Mouse (Mus musculus) hindbrain, embryonic 16.5 days (tissue): Measurements from ENCODE around the gene Gcnt7. TPM values are rescaled to one million over a fixed set of nuclear protein-coding genes. Genes with fewer than 3 reads are reported as not detected.
A peak's percentile ranks its signal among the peaks of the same experiment; 100 is the strongest.

Source experiments
- ATAC-seq: fragments of 200-750 bp; cut with Nextera tagmentation; 2 replicates; pipeline ENCODE4 v1.8.0; 2017; ENCODE audit warnings: moderate TSS enrichment, moderate library complexity
- H3K27ac ChIP-seq: fragments of 300-500 bp; sonication (generic); 2 replicates; pipeline ENCODE4 v1.5.1; 2014; ENCODE audit warnings: low read depth, mild to moderate bottlenecking, control low read depth, low read length, moderate library complexity
- H3K27me3 ChIP-seq: fragments of 300-500 bp; sonication (generic); replicated peaks from 2 replicates; pipeline ENCODE4 v1.6.1; 2014; ENCODE audit warnings: low read length; ENCODE audit not compliant: control insufficient read depth, insufficient read depth
- H3K36me3 ChIP-seq: fragments of 300-500 bp; sonication (generic); 2 replicates; pipeline ENCODE4 v1.6.1; 2014; ENCODE audit warnings: mild to moderate bottlenecking, low read length, moderate library complexity, mixed read lengths; ENCODE audit not compliant: control insufficient read depth, insufficient read depth
- H3K4me1 ChIP-seq: fragments of 300-500 bp; sonication (generic); 2 replicates; pipeline ENCODE4 v1.6.1; 2014; ENCODE audit warnings: low read depth, low read length; ENCODE audit not compliant: control insufficient read depth, insufficient read depth
- H3K4me2 ChIP-seq: fragments of 300-500 bp; sonication (generic); 2 replicates; pipeline ENCODE4 v1.6.1; 2014; ENCODE audit warnings: mild to moderate bottlenecking, low read length, control low read depth, moderate library complexity
- H3K4me3 ChIP-seq: fragments of 300-500 bp; sonication (generic); 2 replicates; pipeline ENCODE4 v1.5.1; 2014; ENCODE audit warnings: mild to moderate bottlenecking, low read length, control low read depth, moderate library complexity
- H3K9ac ChIP-seq: fragments of 300-500 bp; sonication (generic); 2 replicates; pipeline ENCODE4 v1.6.1; 2014; ENCODE audit warnings: low read depth, mild to moderate bottlenecking, control low read depth, low read length, moderate library complexity
- H3K9me3 ChIP-seq: fragments of 300-500 bp; sonication (generic); 2 replicates; pipeline ENCODE4 v1.6.1; 2014; ENCODE audit warnings: mild to moderate bottlenecking, low read length, moderate library complexity; ENCODE audit not compliant: control insufficient read depth
- WGBS: fragments of 180-500 bp; shearing (Covaris S2); extraction: QIAGEN DNeasy Blood & Tissue Kit; methylation state at CpG from one replicate; pipeline ENCODE4 v1.1.7; 2014; 5-methylcytosine and 5-hydroxymethylcytosine counted together
- polyA plus RNA-seq: library from polyadenylated mRNA; unstranded; fragments of >200 nt; fragmentation: Nextera tagmentation; extraction: Ambion mirVana; gene quantifications from 2 replicates; pipeline ENCODE4 v1.2.1, GENCODE M21; 2015

Gene Gcnt7
- polyA plus RNA-seq, 1 experiment from 2014 or later: 0.96 TPM

DNA sequence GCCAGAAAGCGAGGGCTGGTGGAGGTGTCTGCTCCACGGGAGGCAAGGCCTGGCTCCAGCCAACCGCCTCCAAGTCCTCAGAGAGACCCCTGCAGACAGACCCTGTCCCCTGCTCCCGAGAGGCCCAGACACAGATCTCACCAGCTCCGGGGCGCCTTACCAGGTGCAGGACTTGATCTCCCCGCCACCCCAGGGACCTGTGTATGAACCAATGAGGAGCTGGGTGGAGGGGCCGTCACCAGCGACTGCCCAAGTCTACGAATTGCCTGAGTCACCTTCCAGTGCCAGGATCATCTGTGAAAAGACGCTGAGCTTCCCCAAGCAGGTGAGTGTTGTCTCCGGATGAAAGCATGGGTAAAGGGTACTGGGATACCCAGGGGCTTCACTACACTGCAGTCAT, 42.2 kb downstream of the Gcnt7 start:
- H3K4me1 ChIP-seq: peaks cover 3% of the 10 kb centered on the region
- WGBS: 64% methylated on average over 12 of the region's 12 CpGs
- H3K4me3 ChIP-seq: no peak overlapping the region
- no peaks in the 10 kb centered on the region for H3K36me3 ChIP-seq
- ATAC-seq: no peak
- H3K4me2 ChIP-seq: no peak overlapping the region
- H3K9me3 ChIP-seq: no peaks in the 10 kb centered on the region
- H3K27ac ChIP-seq: no peak overlapping the region
- no peak overlapping the region for H3K9ac ChIP-seq
- no peaks in the 10 kb centered on the region for H3K27me3 ChIP-seq

DNA sequence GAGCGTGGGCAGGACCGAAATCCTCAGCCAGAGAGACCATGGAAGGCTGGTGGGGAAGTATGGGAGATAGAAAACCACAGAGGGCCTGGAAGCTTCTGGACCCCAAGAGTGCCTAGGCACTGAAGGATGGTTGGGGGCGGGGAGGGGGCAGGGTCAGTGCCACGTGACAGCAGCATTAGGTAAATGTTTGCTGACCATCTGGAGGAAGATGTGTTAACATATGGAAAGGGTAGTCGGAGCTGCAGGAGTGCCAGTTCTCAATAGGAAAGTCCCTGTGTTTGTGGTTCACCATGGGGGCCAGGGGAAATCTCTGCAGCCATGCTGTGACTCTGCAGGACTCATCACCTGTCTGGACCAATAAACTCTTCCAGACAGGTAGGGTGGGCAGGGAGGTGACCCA, 44.5 kb downstream of the Gcnt7 start:
- no peak overlapping the region for H3K9ac ChIP-seq
- H3K36me3 ChIP-seq: no peaks in the 10 kb centered on the region
- no peaks in the 10 kb centered on the region for H3K27me3 ChIP-seq
- no peaks in the 10 kb centered on the region for H3K9me3 ChIP-seq
- H3K27ac ChIP-seq: no peak overlapping the region
- 51% methylated on average over 5 of the region's 5 CpGs for WGBS
- H3K4me3 ChIP-seq: no peak overlapping the region
- H3K4me2 ChIP-seq: no peak overlapping the region
- ATAC-seq: no peak
- H3K4me1 ChIP-seq: peaks cover 3% of the 10 kb centered on the region

DNA sequence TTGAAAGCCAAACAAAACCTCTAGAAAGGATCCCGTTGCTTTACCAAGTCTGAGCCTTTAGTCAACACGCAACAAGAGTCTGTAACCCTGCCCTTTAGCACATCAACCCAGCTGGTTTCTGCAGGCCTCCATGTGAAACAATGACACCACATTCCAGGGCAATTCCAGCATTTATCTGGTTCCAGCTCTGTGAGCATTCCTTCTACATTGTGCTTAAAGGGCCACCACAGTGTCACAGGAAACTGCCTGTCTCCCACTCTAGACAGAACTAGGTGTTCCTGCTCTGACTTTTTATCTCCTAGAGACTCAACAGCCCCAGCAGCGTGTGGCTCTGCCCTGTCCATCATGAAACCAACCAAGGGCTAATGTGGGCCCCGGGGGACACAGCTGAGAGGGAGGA, 45.1 kb downstream of the Gcnt7 start:
- 21% methylated on average over 4 of the region's 4 CpGs for WGBS
- no peak for ATAC-seq
- Histone ChIP-seq H3K9ac (no peak overlapping the region), H3K4me1 (peaks cover 3% of the 10 kb centered on the region), H3K4me2 (no peak overlapping the region), H3K27ac (no peak overlapping the region), H3K4me3 (no peak overlapping the region), H3K36me3 (no peaks in the 10 kb centered on the region), H3K9me3 (no peaks in the 10 kb centered on the region), H3K27me3 (no peaks in the 10 kb centered on the region)

DNA sequence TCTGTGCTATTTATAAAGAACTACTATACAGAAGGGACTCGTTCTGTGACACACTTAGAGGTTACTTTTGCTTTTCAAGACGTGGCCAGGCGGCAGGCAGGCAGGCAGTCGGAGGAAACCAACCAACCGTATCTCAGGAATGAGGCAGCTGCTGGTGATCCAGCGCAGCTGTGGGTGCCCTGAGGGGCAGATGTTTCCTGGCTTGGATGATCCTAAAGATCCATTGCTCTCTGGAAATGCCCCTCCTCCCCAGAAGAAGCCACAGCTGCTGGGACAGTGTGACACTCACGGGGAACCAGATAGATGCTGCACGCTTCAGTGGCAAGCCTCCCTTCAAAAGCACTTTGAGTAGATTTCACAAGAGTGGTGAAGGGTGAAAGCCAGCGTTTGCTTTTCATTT, 45.9 kb downstream of the Gcnt7 start:
- H3K9me3 ChIP-seq: no peaks in the 10 kb centered on the region
- 0 out of 2 replicates have a peak, but pooled peaks have one; percentile 50 for ATAC-seq
- no peaks in the 10 kb centered on the region for H3K36me3 ChIP-seq
- no peak overlapping the region; the same call in 1 of the 2 replicates for H3K9ac ChIP-seq
- no peaks in the 10 kb centered on the region for H3K27me3 ChIP-seq
- H3K4me3 ChIP-seq: no peak overlapping the region
- 11% methylated on average over 9 of the region's 9 CpGs for WGBS
- H3K27ac ChIP-seq: no peak overlapping the region
- peaks cover 3% of the 10 kb centered on the region for H3K4me1 ChIP-seq
- H3K4me2 ChIP-seq: peak overlapping the region; percentile 44

DNA sequence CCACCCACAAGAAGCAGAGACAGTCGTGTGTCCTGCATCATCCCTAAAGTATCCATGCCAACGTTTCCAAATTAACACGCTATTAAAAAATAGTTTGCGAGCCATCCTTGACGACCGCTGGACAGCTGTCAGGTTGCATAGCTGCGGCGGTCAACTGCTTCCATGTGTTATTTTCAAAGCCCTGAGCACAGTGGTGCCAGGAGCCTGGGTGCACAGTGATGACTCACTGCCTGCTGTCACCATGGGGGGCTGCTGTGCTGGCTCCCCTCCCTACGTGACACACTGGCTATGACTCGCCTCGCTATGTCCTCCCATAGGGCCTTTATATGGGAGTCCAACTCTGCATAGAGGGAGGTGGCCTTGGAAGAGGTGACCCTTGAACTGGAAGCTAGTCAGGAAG, 47.3 kb downstream of the Gcnt7 start:
- Histone ChIP-seq H3K36me3 (no peaks in the 10 kb centered on the region), H3K4me3 (no peak overlapping the region), H3K9ac (no peak overlapping the region), H3K27me3 (no peaks in the 10 kb centered on the region), H3K9me3 (no peaks in the 10 kb centered on the region), H3K4me2 (no peak overlapping the region), H3K27ac (no peak overlapping the region), H3K4me1 (peaks cover 3% of the 10 kb centered on the region)
- 71% methylated on average over 11 of the region's 11 CpGs for WGBS
- ATAC-seq: no peak

DNA sequence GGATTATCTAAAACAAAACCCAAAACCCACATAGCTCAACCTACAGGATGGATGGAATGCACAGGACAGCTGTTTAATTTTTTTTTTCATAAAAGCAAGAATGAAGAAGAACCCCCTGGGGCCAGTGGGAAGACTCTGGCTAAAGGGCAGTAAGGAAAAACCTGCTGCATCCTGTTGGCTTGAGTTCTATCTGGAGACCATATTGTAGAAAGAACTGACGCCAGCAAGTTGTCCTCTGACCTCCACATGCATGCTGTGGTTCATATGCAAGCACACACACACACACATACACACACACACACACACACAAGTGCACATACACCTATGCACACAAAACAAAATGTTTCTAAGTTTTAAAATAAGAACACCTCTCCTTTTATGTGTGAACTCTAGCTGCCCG, 47.7 kb downstream of the Gcnt7 start:
- H3K4me2 ChIP-seq: no peak overlapping the region
- no peak overlapping the region for H3K9ac ChIP-seq
- no peaks in the 10 kb centered on the region for H3K36me3 ChIP-seq
- 83% methylated on average over 2 of the region's 2 CpGs for WGBS
- no peak for ATAC-seq
- H3K4me1 ChIP-seq: peaks cover 3% of the 10 kb centered on the region
- no peak overlapping the region for H3K4me3 ChIP-seq
- no peaks in the 10 kb centered on the region for H3K27me3 ChIP-seq
- H3K27ac ChIP-seq: no peak overlapping the region
- H3K9me3 ChIP-seq: no peaks in the 10 kb centered on the region

DNA sequence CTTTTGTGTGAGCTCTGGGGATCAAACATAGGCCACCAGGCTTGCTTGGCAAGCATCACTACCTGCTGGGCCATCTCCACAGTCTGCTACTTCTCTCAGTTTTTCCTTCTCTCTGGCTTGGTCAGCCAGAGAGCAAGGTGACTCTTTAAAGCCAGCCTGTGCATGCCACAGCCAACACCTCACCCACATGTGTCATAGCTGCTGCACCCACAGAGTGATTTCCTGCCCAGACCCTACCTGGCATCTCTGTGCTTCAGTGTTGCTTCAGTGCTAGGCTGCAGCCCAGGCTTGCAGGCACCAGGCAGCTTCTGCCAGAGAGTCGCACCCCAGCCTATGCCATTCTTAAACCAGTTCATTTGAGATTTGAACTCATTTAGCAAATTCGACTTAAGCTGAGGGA, 50.9 kb downstream of the Gcnt7 start:
- H3K4me3 ChIP-seq: no peak overlapping the region
- 76% methylated on average over 2 of the region's 2 CpGs for WGBS
- H3K36me3 ChIP-seq: no peaks in the 10 kb centered on the region
- H3K9me3 ChIP-seq: no peaks in the 10 kb centered on the region
- no peak overlapping the region for H3K4me2 ChIP-seq
- no peak overlapping the region for H3K27ac ChIP-seq
- H3K27me3 ChIP-seq: no peaks in the 10 kb centered on the region
- no peak for ATAC-seq
- peaks cover 2% of the 10 kb centered on the region for H3K4me1 ChIP-seq
- no peak overlapping the region for H3K9ac ChIP-seq

DNA sequence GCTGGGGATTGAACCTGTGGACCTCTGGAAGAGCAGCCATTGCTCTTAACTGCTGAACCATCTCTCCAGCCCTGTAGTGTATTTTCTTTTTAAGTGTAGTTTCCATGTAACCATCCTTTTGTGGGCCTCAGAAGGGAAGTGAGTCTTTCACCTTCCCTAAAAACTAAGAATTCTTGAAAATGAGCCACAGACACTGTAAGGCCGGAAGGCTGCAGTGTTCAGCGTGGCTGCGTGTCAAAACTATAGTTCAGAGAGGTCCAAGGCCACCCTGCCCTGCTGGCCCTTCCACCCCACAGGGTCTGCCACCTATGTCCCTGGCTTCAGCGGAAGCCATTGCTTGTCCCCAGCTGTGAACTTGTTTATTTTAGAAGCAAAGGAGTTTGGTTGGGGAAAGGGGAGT, 52.2 kb downstream of the Gcnt7 start:
- no peak overlapping the region for H3K4me2 ChIP-seq
- 79% methylated on average over 4 of the region's 4 CpGs for WGBS
- ATAC-seq: no peak

DNA sequence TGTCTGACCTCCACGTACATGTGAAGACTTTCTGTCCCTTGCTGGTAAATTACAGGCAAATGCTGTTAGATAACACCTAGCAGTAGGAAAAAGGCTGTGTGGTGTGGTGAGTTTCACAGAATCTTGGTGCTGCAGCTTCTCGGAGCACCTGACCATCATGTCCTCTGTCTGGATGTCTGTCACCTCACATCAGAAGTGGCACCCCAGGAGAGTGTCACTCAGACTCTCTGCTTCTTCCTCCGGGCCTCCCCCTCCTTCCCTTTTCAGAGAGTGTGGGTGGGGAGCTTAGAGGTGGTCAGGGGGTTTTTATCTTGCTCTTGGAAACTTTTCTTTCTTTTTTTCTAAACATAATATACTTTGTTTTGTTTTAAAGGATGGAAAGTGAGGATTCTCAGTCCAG, 53.4 kb downstream of the Gcnt7 start:
- Histone ChIP-seq H3K27ac (no peak overlapping the region), H3K4me2 (no peak overlapping the region), H3K9ac (no peak overlapping the region), H3K9me3 (no peaks in the 10 kb centered on the region), H3K4me1 (no peaks in the 10 kb centered on the region), H3K36me3 (no peaks in the 10 kb centered on the region), H3K27me3 (no peaks in the 10 kb centered on the region), H3K4me3 (no peak overlapping the region)
- WGBS: 72% methylated on average over 3 of the region's 3 CpGs
- ATAC-seq: no peak

More for the DNA sequence above, 52.2 kb downstream of the Gcnt7 start:
- Histone ChIP-seq H3K9ac (no peak overlapping the region), H3K4me3 (no peak overlapping the region), H3K36me3 (no peaks in the 10 kb centered on the region), H3K27ac (no peak overlapping the region), H3K27me3 (no peaks in the 10 kb centered on the region), H3K9me3 (no peaks in the 10 kb centered on the region), H3K4me1 (no peaks in the 10 kb centered on the region)

DNA sequence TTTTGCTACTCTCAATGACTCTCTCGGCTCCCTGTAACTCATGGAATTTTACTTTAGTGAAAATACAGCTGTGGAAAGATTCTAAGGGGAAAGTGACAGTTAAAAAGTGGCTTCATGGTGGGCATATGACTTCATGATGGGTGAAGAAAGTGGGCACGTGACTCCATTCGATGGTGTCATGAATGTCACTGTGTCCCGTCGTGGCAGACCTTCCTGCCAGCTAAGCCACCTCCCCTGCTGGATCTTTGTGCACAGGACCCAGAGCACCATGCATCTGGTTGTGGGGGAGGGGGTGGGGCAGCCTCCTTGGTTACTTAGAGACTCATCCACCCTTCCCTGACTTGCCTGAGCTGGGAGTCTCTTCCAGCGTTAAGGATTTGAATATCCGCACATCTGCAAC, 54.2 kb downstream of the Gcnt7 start:
- no peak overlapping the region for H3K27ac ChIP-seq
- 67% methylated on average over 7 of the region's 7 CpGs for WGBS
- H3K36me3 ChIP-seq: no peaks in the 10 kb centered on the region
- no peaks in the 10 kb centered on the region for H3K4me1 ChIP-seq
- no peaks in the 10 kb centered on the region for H3K27me3 ChIP-seq
- no peak overlapping the region for H3K4me2 ChIP-seq
- no peak overlapping the region for H3K4me3 ChIP-seq
- no peak for ATAC-seq
- H3K9me3 ChIP-seq: no peaks in the 10 kb centered on the region
- no peak overlapping the region for H3K9ac ChIP-seq
